Mouse (Mus musculus) mammary gland, adult 2 months (tissue): ENCODE measurements around the gene Ugt3a1. TPM values are rescaled to one million over a fixed set of nuclear protein-coding genes. Genes with fewer than 3 reads are reported as not detected.

Experiments used
- polyA plus RNA-seq: library from polyadenylated mRNA; depleted of rRNA; stranded (reverse); fragments of >200 nt; gene quantifications from 2 replicates; pipeline ENCODE4 v1.2.3, GENCODE M21; 2012; ENCODE audit warnings: low replicate concordance; rRNA removed

The Ugt3a1 gene
- 0.23 TPM in 1 of 2 replicates, not detected in the other for polyA plus RNA-seq

DNA sequence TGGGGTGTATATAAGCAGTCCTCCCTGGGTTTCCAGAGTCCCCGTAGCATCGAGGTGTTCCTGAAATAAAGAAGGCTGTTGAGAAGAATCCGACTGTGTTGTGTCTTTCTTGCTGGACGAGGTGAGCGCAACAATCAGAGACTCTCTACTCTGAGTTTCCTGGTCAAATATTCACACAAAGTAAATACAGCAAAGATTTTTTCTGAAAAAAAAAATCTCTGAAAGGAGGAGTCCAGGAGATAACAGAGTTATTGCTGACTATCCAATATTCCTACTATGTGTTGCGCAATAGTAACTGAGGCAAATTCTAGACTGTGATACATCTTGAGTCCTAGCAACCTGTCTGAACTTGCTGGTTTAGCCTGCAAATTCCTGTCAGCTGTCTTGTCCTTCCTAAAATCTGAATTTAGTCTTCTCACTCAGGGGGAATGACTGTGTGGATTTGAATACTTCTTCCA is at the start of gene Ugt3a1:
TSS of gene Ugt3a1 (plus strand) at position 51 of the 458 bp plus-strand sequence.

GRCm38 (mm10) chr15:9335341-9335740 is 58.7 kb downstream of the Ugt3a1 start, which contains the start of gene Ugt3a2:
TSS of gene Ugt3a2 (plus strand) at chr15:9335550.

Other genes with a start within 250 kb of the Ugt3a1 start
- gene Nadk2, start 205.6 kb upstream of the Ugt3a1 start, polyA plus RNA-seq, result 8.1 and 11.0 TPM in 2 replicates
- 6.1 and 19.5 TPM in 2 replicates for gene Lmbrd2, start 136.3 kb upstream of the Ugt3a1 start, polyA plus RNA-seq
- 0.59 and 1.2 TPM in 2 replicates for gene Skp2, start 121.5 kb upstream of the Ugt3a1 start, polyA plus RNA-seq
- 0.60 and 1.0 TPM in 2 replicates for gene Ugt3a2, start 58.7 kb downstream of the Ugt3a1 start, polyA plus RNA-seq
- gene Capsl, start 159.1 kb downstream of the Ugt3a1 start, polyA plus RNA-seq, result 2.6 and 6.4 TPM in 2 replicates